Mouse (Mus musculus) embryonic fibroblast, embryonic 13.5 days (primary cell): ENCODE data around the gene Rbm33. TPM values are rescaled to one million over a fixed set of nuclear protein-coding genes. Genes with fewer than 3 reads are reported as not detected.

Source experiments
- H3K27ac ChIP-seq: 2 replicates; pipeline ENCODE4 v1.5.1; 2012; ENCODE audit warnings: low read length, control low read depth, inconsistent platforms; ENCODE audit not compliant: insufficient read depth
- H3K4me1 ChIP-seq: 2 replicates; pipeline ENCODE4 v1.6.1; 2011; ENCODE audit warnings: low read length; ENCODE audit not compliant: control insufficient read depth, insufficient read depth
- H3K4me3 ChIP-seq: 2 replicates; pipeline ENCODE4 v1.5.1; 2011; ENCODE audit warnings: mild to moderate bottlenecking, control low read depth, low read length; ENCODE audit not compliant: insufficient read depth
- CTCF ChIP-seq: IDR thresholded peaks from 2 replicates; pipeline ENCODE4 v1.5.1; 2011; ENCODE audit warnings: mild to moderate bottlenecking, control low read depth, low read length, moderate library complexity, borderline replicate concordance; ENCODE audit not compliant: insufficient read depth
- POLR2A ChIP-seq: IDR thresholded peaks from 2 replicates; pipeline ENCODE4 v1.6.1; 2011; ENCODE audit warnings: low read depth, mild to moderate bottlenecking, control low read depth, low read length, moderate library complexity
- polyA plus RNA-seq: library from polyadenylated mRNA; stranded (reverse); fragments of >200 nt; gene quantifications from 2 replicates; pipeline ENCODE4 v1.2.4, GENCODE M21; 2011; ENCODE audit warnings: low read depth; ENCODE audit not compliant: missing spikeins, insufficient read length

Gene Rbm33
- polyA plus RNA-seq, 1 experiment: 26.4 TPM

GRCm38 (mm10) chr5:28425926-28426325 lies 109.0 kb downstream of the Rbm33 start:
- TF ChIP-seq POLR2A (no peak), CTCF (no peak)
- Histone ChIP-seq H3K4me1 (no peaks in the 10 kb centered on the region), H3K27ac (no peak overlapping the region), H3K4me3 (no peak overlapping the region)

GRCm38 (mm10) chr5:28450126-28450890 lies 133.4 kb downstream of the Rbm33 start:
- TF ChIP-seq CTCF (no peak), POLR2A (no peak)
- no peak overlapping the region for H3K4me3 ChIP-seq
- H3K4me1 ChIP-seq: no peaks in the 10 kb centered on the region
- H3K27ac ChIP-seq: no peak overlapping the region

GRCm38 (mm10) chr5:28451053-28451638 lies 134.2 kb downstream of the Rbm33 start:
- H3K4me3 ChIP-seq: no peak overlapping the region
- no peaks in the 10 kb centered on the region for H3K4me1 ChIP-seq
- TF ChIP-seq POLR2A: no peak
- TF ChIP-seq CTCF: peak; percentile 91
- no peak overlapping the region for H3K27ac ChIP-seq

DNA sequence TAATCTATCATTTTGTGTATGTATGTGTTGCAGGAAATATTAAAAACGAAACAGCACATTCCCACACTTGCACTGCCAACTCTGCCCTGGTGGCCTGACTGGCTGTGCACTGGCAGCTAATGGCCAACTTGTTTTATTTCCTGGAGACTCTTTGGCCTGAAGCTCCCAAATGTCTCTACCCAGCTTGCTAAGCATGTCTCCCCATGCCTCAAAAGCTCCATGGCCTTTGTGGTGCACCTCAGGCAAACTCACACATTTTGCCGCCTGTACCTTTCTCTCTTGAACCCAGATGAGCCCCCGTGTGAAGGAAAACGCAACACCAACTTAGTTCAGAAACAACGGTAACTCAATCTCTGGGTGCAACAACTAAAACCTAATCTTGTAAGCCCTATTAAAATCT lies 136.2 kb downstream of the Rbm33 start:
- Histone ChIP-seq H3K4me3 (no peak overlapping the region), H3K27ac (no peak overlapping the region), H3K4me1 (no peaks in the 10 kb centered on the region)
- TF ChIP-seq CTCF (no peak), POLR2A (no peak)

DNA sequence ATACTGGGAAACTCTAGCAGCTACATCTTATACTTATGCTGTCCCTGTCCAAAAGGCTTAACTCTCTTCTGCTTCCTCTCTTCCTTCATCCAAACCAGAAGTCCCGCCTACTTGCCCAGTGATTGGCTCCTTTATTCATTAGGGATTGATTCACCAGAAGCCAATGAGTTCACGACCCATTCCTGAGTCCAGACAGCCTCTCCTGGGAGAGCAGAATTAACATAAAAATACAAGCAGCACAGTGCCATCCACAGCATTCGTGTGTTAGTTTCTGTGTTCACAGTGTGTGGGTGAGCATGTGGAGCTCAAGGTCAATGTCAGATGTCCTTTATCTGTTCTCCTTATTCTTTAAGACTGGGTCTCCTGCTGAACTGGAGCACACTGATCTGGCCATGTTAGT lies 136.6 kb downstream of the Rbm33 start:
- TF ChIP-seq POLR2A: no peak
- no peak for TF ChIP-seq CTCF
- no peaks in the 10 kb centered on the region for H3K4me1 ChIP-seq
- H3K27ac ChIP-seq: no peak overlapping the region
- H3K4me3 ChIP-seq: no peak overlapping the region

DNA sequence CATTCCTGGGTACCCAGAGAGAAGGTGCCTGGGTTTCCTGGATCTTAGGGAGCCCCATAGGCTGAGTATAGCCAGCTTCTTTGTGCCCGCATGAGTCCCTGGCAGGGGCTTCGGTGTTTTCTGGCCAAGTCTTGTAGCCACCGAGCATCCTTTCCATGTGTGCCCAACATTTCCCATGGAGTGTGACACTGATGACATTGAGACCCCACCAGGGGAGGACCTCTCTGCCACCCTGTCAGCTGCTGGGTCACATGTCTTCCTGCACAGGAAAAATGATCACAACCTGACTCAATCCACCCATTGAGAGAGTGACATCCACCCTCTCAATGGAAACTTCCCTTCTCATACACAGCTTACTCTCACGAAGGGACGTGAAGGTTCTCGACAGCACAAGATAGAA lies 137.6 kb downstream of the Rbm33 start:
- H3K4me1 ChIP-seq: no peaks in the 10 kb centered on the region
- no peak overlapping the region for H3K27ac ChIP-seq
- no peak overlapping the region for H3K4me3 ChIP-seq
- TF ChIP-seq CTCF (no peak), POLR2A (no peak)

- no peaks in the 10 kb centered on the region for H3K4me1 ChIP-seq
- no peak overlapping the region for H3K27ac ChIP-seq
- no peak overlapping the region for H3K4me3 ChIP-seq
- no peak for TF ChIP-seq POLR2A
- TF ChIP-seq CTCF: no peak
Measured at GRCm38 (mm10) chr5:28455721-28456120, 138.8 kb downstream of the Rbm33 start.

- H3K4me1 ChIP-seq: no peaks in the 10 kb centered on the region
- no peak overlapping the region for H3K27ac ChIP-seq
- no peak overlapping the region for H3K4me3 ChIP-seq
- TF ChIP-seq POLR2A (no peak), CTCF (no peak)
Measured at GRCm38 (mm10) chr5:28456366-28456765, 139.4 kb downstream of the Rbm33 start.

DNA sequence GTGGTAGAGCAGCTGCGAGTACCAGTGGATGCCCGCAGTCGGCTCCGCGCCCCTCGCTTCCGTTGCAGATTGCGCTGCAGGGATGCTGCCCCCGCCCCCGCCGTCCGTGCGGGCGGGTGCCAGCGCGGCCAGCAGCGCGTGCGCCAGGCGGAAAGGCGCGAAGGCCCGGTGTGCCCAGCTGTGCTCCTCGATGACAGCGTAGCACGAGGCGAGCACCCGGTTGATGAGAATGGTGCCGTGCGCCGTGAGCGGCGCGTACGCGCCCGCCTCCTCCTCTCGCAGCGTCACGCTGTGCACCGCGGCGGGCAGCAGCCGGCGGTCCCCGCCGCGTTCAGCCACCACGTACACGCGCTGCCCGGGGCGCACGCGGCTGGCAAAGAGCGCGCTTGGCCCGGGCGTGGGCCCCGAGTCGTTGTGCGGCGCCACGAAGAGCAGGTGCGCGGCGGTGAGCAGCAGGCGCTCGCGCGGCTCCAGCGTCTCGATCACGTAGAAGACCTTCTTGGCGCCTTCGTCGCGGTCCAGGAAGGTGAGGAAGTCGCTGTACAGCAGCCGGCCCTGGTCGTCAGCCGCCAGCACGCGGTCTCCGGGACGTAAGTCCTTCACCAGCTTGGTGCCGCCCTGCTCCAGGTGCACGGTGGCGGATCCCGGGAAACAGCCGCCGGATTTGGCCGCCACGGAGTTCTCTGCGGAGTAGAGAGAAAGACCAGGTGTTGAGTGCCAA lies 141.2 kb downstream of the Rbm33 start:
- TF ChIP-seq POLR2A (no peak), CTCF (no peak)
- no peak overlapping the region for H3K27ac ChIP-seq
- H3K4me1 ChIP-seq: no peaks in the 10 kb centered on the region
- H3K4me3 ChIP-seq: no peak overlapping the region

- TF ChIP-seq CTCF (no peak), POLR2A (no peak)
- Histone ChIP-seq H3K4me1 (no peaks in the 10 kb centered on the region), H3K27ac (no peak overlapping the region), H3K4me3 (no peak overlapping the region)
Measured at GRCm38 (mm10) chr5:28458821-28459240, 141.9 kb downstream of the Rbm33 start.
